Comparison of ENCODE assay signal across 28 mouse cellular contexts in genomic region chr6:49032783-49033182, GRCm38 (mm10). TPM values are rescaled to one million over a fixed set of nuclear protein-coding genes. Genes with fewer than 3 reads are reported as not detected.
DNase-seq lines count a peak whose midpoint lies in the region; ATAC-seq and TF ChIP-seq lines count a peak whose summit lies in the region.
"Had no signal": no experiment of that assay in that cellular context is flagged by ENCODE, and none has a peak within 500 bp of the region (broad histone marks: within the 10 kb centered on the region; RNA-seq: fewer than 3 reads in every experiment).

No protein-coding gene starts in this region.

- H3K4me1 ChIP-seq in lung, postnatal 0 days (ENCODE audit: insufficient read depth, low read depth, low read length): no peaks in the 10 kb centered on the region

- no peaks in the 10 kb centered on the region for H3K9me3 ChIP-seq in lung, postnatal 0 days (ENCODE audit: low read length)
- H3K9me3 ChIP-seq: embryonic facial prominence, embryonic 13.5 days; embryonic facial prominence, embryonic 15.5 days; forebrain, embryonic 10.5 days; forebrain, embryonic 12.5 days; G1E had no signal

- whole genome bisulfite sequencing in lung, postnatal 0 days: 76% methylated on average over 4 of the region's 4 CpGs

- no peak overlapping the region for H3K27ac ChIP-seq in lung, postnatal 0 days (ENCODE audit: low read length)
- H3K27ac ChIP-seq: embryonic facial prominence, embryonic 13.5 days; embryonic facial prominence, embryonic 15.5 days; forebrain, embryonic 10.5 days; forebrain, embryonic 12.5 days had no signal

- H3K27me3 ChIP-seq in lung, postnatal 0 days (replicated peaks; ENCODE audit: insufficient read depth, low read length): no peaks in the 10 kb centered on the region
- H3K27me3 ChIP-seq: CH12.LX had no signal

- no peak for DNase-seq in frontal cortex, postnatal 10 days (ENCODE audit: low spot score in 2 of 2)
- DNase-seq in brain, adult 2 months (ENCODE audit: low read depth, low spot score): peak; percentile 67
- DNase-seq in lung, postnatal 0 days (ENCODE audit: low spot score): no peak
- DNase-seq in lung, adult 18-20 months: no peak
- DNase-seq: adrenal gland, adult 2 months; adrenal gland, postnatal 10 days; adrenal gland, postnatal 25 days; B cell, adult 2 months; cerebellum, adult 11 months; cerebellum, adult 18-20 months; cerebellum, adult 8-10 months; cerebellum, adult 9-11 months; cerebellum, postnatal 14 days; cerebellum, postnatal 36 days; embryo, embryonic 11 days had no signal

- no peak overlapping the region for H3K9ac ChIP-seq in lung, postnatal 0 days (replicated peaks; ENCODE audit: low read depth)
- H3K9ac ChIP-seq: embryonic facial prominence, embryonic 13.5 days; embryonic facial prominence, embryonic 15.5 days; forebrain, embryonic 12.5 days had no signal

- TF ChIP-seq EP300 in lung, postnatal 0 days (IDR thresholded peaks at IDR 0.05): no peak

- no peak overlapping the region for H3K4me2 ChIP-seq in lung, postnatal 0 days (replicated peaks; ENCODE audit: low read depth, low read length)
- H3K4me2 ChIP-seq: embryonic facial prominence, embryonic 13.5 days; embryonic facial prominence, embryonic 15.5 days; forebrain, embryonic 12.5 days had no signal

- H3K36me3 ChIP-seq in lung, postnatal 0 days (ENCODE audit: insufficient read depth, low read length): no peaks in the 10 kb centered on the region
- H3K36me3 ChIP-seq: embryonic facial prominence, embryonic 13.5 days; embryonic facial prominence, embryonic 15.5 days; forebrain, embryonic 10.5 days; forebrain, embryonic 12.5 days; G1E had no signal

- H3K4me3 ChIP-seq in lung, postnatal 0 days (ENCODE audit: low read depth, low read length): no peak overlapping the region
- H3K4me3 ChIP-seq: embryonic facial prominence, embryonic 13.5 days; embryonic facial prominence, embryonic 15.5 days; erythroblast, embryonic 14.5 days; forebrain, embryonic 10.5 days; forebrain, embryonic 12.5 days had no signal

- ATAC-seq in frontal cortex, adult (ENCODE audit: low TSS enrichment): peak; percentile 86
- ATAC-seq in lung, postnatal 0 days: no peak
- ATAC-seq: CD4-positive, CD25-positive, alpha-beta regulatory T cell, adult 4 months; forebrain, embryonic 14.5 days; forebrain, embryonic 16.5 days had no signal

- no peak for TF ChIP-seq CTCF in lung, postnatal 0 days (IDR thresholded peaks at IDR 0.05)

RNA-seq across cellular contexts. Expression of gene Gpnmb, which starts 3.6 kb away (rescaled TPM):
- polyA plus RNA-seq in lung, postnatal 0 days (2015; fragmentation: Nextera tagmentation; extraction: Ambion mirVana): 1.5 and 2.0 TPM in 2 replicates

RNA-seq across cellular contexts. Expression of gene Malsu1, which starts 40.8 kb away (rescaled TPM):
- polyA plus RNA-seq in lung, postnatal 0 days (2015; fragmentation: Nextera tagmentation; extraction: Ambion mirVana): 81.3 and 84.1 TPM in 2 replicates

RNA-seq across cellular contexts. Expression of gene Svs1, which starts 46.1 kb away (rescaled TPM):
- not detected in 2 replicates for polyA plus RNA-seq in lung, postnatal 0 days (2015; fragmentation: Nextera tagmentation; extraction: Ambion mirVana)
- polyA plus RNA-seq: adrenal gland, adult 2 months; brain, embryonic 14.5 days; CD4-positive, CD25-positive, alpha-beta regulatory T cell, adult 4 months; embryonic facial prominence, embryonic 11.5 days; embryonic facial prominence, embryonic 13.5 days; embryonic facial prominence, embryonic 15.5 days; erythroblast, embryonic 14.5 days; forebrain, embryonic 10.5 days; forebrain, embryonic 12.5 days; forebrain, embryonic 14.5 days; forebrain, embryonic 16.5 days; G1E had no signal

RNA-seq across cellular contexts. Expression of gene Doxl2, which starts 58.0 kb away (rescaled TPM):
- polyA plus RNA-seq in lung, postnatal 0 days (2015; fragmentation: Nextera tagmentation; extraction: Ambion mirVana): not detected in 2 replicates
- polyA plus RNA-seq: adrenal gland, adult 2 months; brain, embryonic 14.5 days; CD4-positive, CD25-positive, alpha-beta regulatory T cell, adult 4 months; embryonic facial prominence, embryonic 11.5 days; embryonic facial prominence, embryonic 13.5 days; embryonic facial prominence, embryonic 15.5 days; forebrain, embryonic 10.5 days; forebrain, embryonic 12.5 days; forebrain, embryonic 14.5 days; forebrain, embryonic 16.5 days; G1E had no signal
